Mouse (Mus musculus) bone marrow macrophage, adult 2 months (primary cell): ENCODE measurements at regions not wholly inside any gene's neighbourhood (a gene's known extent, or its start where the extent isn't known, plus 50 kb on each side); places are given as distances from the start of the nearest gene placed in this dataset.

Experiments
- CTCF ChIP-seq: IDR thresholded peaks from 2 replicates; pipeline ENCODE4 v1.5.1; 2012; ENCODE audit warnings: low read depth, mild to moderate bottlenecking, low read length, moderate library complexity
- POLR2A ChIP-seq: IDR thresholded peaks from 2 replicates; pipeline ENCODE4 v1.6.1; 2012; ENCODE audit warnings: mild to moderate bottlenecking, low read depth, low read length, borderline replicate concordance

- no peak for TF ChIP-seq POLR2A
- no peak for TF ChIP-seq CTCF
Measured at GRCm38 (mm10) chr12:118703730-118704129, 142.4 kb upstream of the Sp8 start.
